Mouse (Mus musculus) heart, postnatal 10 days (tissue): Measurements from ENCODE around the gene Inpp5d. TPM values are rescaled to one million over a fixed set of nuclear protein-coding genes. Genes with fewer than 3 reads are reported as not detected.

Source experiments
- DNase-seq, 2 experiments: peaks; one replicate each; pipeline ENCODE4 v3.0.0; 2021
- intact Hi-C: fragments of 180-260 bp; cut with DNase I; formaldehyde crosslinking; loops from one replicate; pipeline ENCODE4 v1.15.1; 2025
- total RNA-seq, 2 experiments: library from RNA; stranded (reverse); gene quantifications; 2 replicates each; pipeline ENCODE4 v1.2.3; 2021

Gene Inpp5d
- total RNA-seq, 2 experiments from 2014 or later: 13.6 to 17.4 TPM

DNA sequence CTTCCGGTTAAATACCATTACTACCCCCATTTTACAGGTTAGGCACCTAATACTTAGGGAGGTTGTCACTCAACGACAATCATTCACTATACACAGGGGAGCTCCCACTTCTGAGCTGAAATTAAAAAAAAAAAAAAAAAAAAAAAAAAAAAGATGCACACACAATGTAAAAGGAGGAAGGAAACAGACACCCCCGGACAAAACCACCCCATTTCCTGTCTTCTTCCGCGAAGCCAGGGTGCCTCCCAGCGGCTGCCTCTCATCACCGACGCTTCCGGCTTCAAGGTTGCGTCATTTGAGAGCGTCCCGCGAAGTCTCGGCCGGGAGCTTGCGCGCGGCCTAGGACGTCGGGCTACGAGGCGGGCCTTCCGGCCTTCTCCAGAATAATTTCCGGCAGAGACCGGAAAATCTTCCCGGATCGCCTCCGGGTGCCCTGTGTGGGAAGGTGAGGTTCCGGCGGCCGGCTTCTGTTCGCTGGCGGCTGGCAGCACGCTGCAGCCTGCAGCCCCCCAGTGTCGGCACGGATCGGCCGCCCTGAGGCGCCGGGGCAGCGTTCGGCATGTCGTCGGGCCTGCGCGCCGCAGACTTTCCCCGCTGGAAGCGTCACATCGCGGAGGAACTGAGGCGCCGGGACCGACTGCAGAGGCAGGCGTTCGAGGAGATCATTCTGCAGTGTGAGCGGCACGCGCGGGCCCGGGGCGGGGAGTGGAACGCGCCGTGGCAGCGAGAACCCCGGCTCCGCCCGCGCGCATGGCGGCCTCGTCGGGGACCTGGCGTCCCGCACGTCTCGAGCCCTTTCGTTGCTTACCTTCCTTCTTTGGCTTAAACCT, 135.7 kb downstream of the Inpp5d start, which contains the start of gene Atg16l1:
TSS of gene Atg16l1 (plus strand) at position 230 of the 830 bp plus-strand sequence.
- DNase-seq: peak; percentile 96 to 97
- intact Hi-C loops: loop anchor here (2.0 to 10.0 kb wide), 3 partner anchors 166 to 541 kb away; partner anchors contain the start of gene Eif4e2

DNA sequence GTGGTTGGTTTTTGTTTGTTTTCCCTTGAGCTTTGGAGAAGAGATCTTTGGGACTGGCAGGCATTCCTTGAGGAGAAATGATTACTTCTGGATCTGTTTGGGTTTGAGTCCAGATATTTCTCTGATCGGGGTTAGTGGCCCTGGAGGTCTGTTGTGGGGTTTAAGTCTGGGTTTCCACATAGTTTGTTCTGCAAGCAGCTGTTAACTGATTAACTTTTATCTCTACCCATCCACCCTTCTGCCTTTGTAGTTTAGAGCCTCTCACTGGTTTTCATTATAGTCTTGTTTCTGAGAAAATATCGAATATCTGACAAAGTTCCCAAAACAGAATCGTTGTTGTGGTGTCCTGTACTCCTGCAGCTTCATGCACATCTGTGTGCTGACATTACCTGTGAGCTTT, 143.7 kb downstream of the Inpp5d start:
- intact Hi-C loops: no loop called here
- DNase-seq: no peak

GRCm38 (mm10) chr1:87765741-87766140, 145.6 kb downstream of the Inpp5d start:
- intact Hi-C loops: no loop called here
- DNase-seq: no peak

- peak; percentile 21 to 23 for DNase-seq
- intact Hi-C loops: no loop called here
Observed at GRCm38 (mm10) chr1:87766233-87766632, 146.1 kb downstream of the Inpp5d start.

GRCm38 (mm10) chr1:87769263-87769662, 149.2 kb downstream of the Inpp5d start:
- intact Hi-C loops: no loop called here

More at GRCm38 (mm10) chr1:87769263-87769662, 149.2 kb downstream of the Inpp5d start:
- no peak for DNase-seq

Other genes starting within 250 kb of the Inpp5d start
- gene Kcnj13, start 225.6 kb upstream of the Inpp5d start, total RNA-seq: not detected
- not detected for gene Snorc, start 150.0 kb upstream of the Inpp5d start, total RNA-seq
- not detected for gene Neu2, start 110.4 kb upstream of the Inpp5d start, total RNA-seq
- gene Ngef, start 46.4 kb upstream of the Inpp5d start, total RNA-seq: under 1 TPM; 0.32 to 0.36 TPM
- gene Atg16l1, start 135.6 kb downstream of the Inpp5d start, total RNA-seq: 10 to 100 TPM; 25.6 to 27.9 TPM
- gene Sag, start 183.4 kb downstream of the Inpp5d start, total RNA-seq: under 1 TPM; 0.37 to 0.41 TPM
- 10 to 100 TPM; 56.9 to 62.1 TPM for gene Dgkd, start 233.0 kb downstream of the Inpp5d start, total RNA-seq